In genomic region chr4:128428303-128429107, GRCm38 (mm10) we compare ENCODE assay signal across 8 mouse cellular contexts.
DNase-seq lines count a peak whose midpoint lies in the region; ATAC-seq lines count a peak whose summit lies in the region.
"Had no signal": no experiment of that assay in that cellular context is flagged by ENCODE, and none has a peak within 500 bp of the region (broad histone marks: within the 10 kb centered on the region; RNA-seq: fewer than 3 reads in every experiment).

No protein-coding gene starts in this region.

- H3K36me3 ChIP-seq in forebrain, embryonic 14.5 days (ENCODE audit: control insufficient read depth, insufficient read depth, low read length) = no peaks in the 10 kb centered on the region
- no peaks in the 10 kb centered on the region for H3K36me3 ChIP-seq in hindbrain, embryonic 12.5 days
- peaks cover 9% of the 10 kb centered on the region for H3K36me3 ChIP-seq in neural tube, embryonic 15.5 days
- no peaks in the 10 kb centered on the region for H3K36me3 ChIP-seq in intestine, embryonic 16.5 days (ENCODE audit: control insufficient read depth, insufficient read depth, low read length)

- ATAC-seq in forebrain, embryonic 14.5 days = peak; percentile 54; the same call in 1 of the 2 replicates
- peak; percentile 81 for ATAC-seq in hindbrain, embryonic 12.5 days (ENCODE audit: low FRiP score)
- ATAC-seq in neural tube, embryonic 15.5 days (ENCODE audit: low FRiP score) = peak; percentile 59
- no peak for ATAC-seq in intestine, embryonic 16.5 days

- intact Hi-C loops in left cerebral cortex, postnatal 4 days (cut with DNase I) = no loop called here

- no peaks in the 10 kb centered on the region for H3K9me3 ChIP-seq in forebrain, embryonic 14.5 days (replicated peaks; ENCODE audit: control insufficient read depth, low read length)
- no peaks in the 10 kb centered on the region for H3K9me3 ChIP-seq in hindbrain, embryonic 12.5 days (replicated peaks)
- H3K9me3 ChIP-seq in neural tube, embryonic 15.5 days (replicated peaks) = no peaks in the 10 kb centered on the region
- H3K9me3 ChIP-seq in intestine, embryonic 16.5 days (ENCODE audit: control insufficient read depth, low read length) = no peaks in the 10 kb centered on the region

- WGBS in forebrain, embryonic 14.5 days = 29% methylated on average over 18 of the region's 18 CpGs
- 56% methylated on average over 18 of the region's 18 CpGs for WGBS in hindbrain, embryonic 12.5 days
- WGBS in neural tube, embryonic 15.5 days = 34% methylated on average over 18 of the region's 18 CpGs
- WGBS in intestine, embryonic 16.5 days = 80% methylated on average over 18 of the region's 18 CpGs

- no peak overlapping the region for H3K4me3 ChIP-seq in forebrain, embryonic 14.5 days (ENCODE audit: low read depth, low read length)
- no peak overlapping the region for H3K4me3 ChIP-seq in hindbrain, embryonic 12.5 days
- no peak overlapping the region for H3K4me3 ChIP-seq in neural tube, embryonic 15.5 days (replicated peaks)
- no peak overlapping the region for H3K4me3 ChIP-seq in intestine, embryonic 16.5 days (ENCODE audit: low read length)

- H3K4me2 ChIP-seq in forebrain, embryonic 14.5 days (ENCODE audit: low read length) = peak overlapping the region; percentile 23; the same call in 1 of the 2 replicates
- no peak overlapping the region for H3K4me2 ChIP-seq in hindbrain, embryonic 12.5 days (replicated peaks)
- H3K4me2 ChIP-seq in neural tube, embryonic 15.5 days = 0 out of 2 replicates have a peak overlapping the region, but pooled peaks have one; percentile 1
- H3K4me2 ChIP-seq in intestine, embryonic 16.5 days (ENCODE audit: low read depth, low read length) = no peak overlapping the region

- H3K27ac ChIP-seq in forebrain, embryonic 14.5 days (ENCODE audit: low read depth, low read length) = no peak overlapping the region; the same call in 1 of the 2 replicates
- H3K27ac ChIP-seq in hindbrain, embryonic 12.5 days = peak overlapping the region; percentile 9
- H3K27ac ChIP-seq in neural tube, embryonic 15.5 days (replicated peaks) = peak overlapping the region; percentile 65
- no peak overlapping the region for H3K27ac ChIP-seq in intestine, embryonic 16.5 days (ENCODE audit: low read length)
- H3K27ac ChIP-seq: liver, embryonic 14.5 days had no signal

- peaks cover 16% of the 10 kb centered on the region for H3K4me1 ChIP-seq in forebrain, embryonic 14.5 days (ENCODE audit: control insufficient read depth, insufficient read depth, low read length)
- peaks cover 26% of the 10 kb centered on the region for H3K4me1 ChIP-seq in hindbrain, embryonic 12.5 days
- peaks cover 24% of the 10 kb centered on the region for H3K4me1 ChIP-seq in neural tube, embryonic 15.5 days
- H3K4me1 ChIP-seq in intestine, embryonic 16.5 days (ENCODE audit: control insufficient read depth, insufficient read depth, low read length) = no peaks in the 10 kb centered on the region

- no peaks in the 10 kb centered on the region for H3K27me3 ChIP-seq in forebrain, embryonic 14.5 days (replicated peaks; ENCODE audit: control insufficient read depth, insufficient read depth, low read length)
- H3K27me3 ChIP-seq in hindbrain, embryonic 12.5 days = no peaks in the 10 kb centered on the region
- no peaks in the 10 kb centered on the region for H3K27me3 ChIP-seq in neural tube, embryonic 15.5 days (replicated peaks)
- no peaks in the 10 kb centered on the region for H3K27me3 ChIP-seq in intestine, embryonic 16.5 days (replicated peaks; ENCODE audit: control insufficient read depth, insufficient read depth, low read length)

- no peak overlapping the region for H3K9ac ChIP-seq in forebrain, embryonic 14.5 days (ENCODE audit: low read length)
- no peak overlapping the region for H3K9ac ChIP-seq in hindbrain, embryonic 12.5 days
- H3K9ac ChIP-seq in neural tube, embryonic 15.5 days (replicated peaks) = no peak overlapping the region
- no peak overlapping the region for H3K9ac ChIP-seq in intestine, embryonic 16.5 days (ENCODE audit: low read depth, low read length)
- H3K9ac ChIP-seq: liver, embryonic 14.5 days had no signal

- DNase-seq in adrenal gland, postnatal 25 days = peak; percentile 69
- peak; percentile 68 for DNase-seq in forebrain, embryonic 14.5 days (ENCODE audit: low spot score)
- DNase-seq in left cerebral cortex, postnatal 4 days = peak; percentile 58
- no peak for DNase-seq in thymus, postnatal 36 days

Comparison
In these comparisons a context has a peak if more than half of its experiments do, and no peak if none do; other contexts are left out.
1. DNase-seq: peak in adrenal gland, postnatal 25 days (single experiment), forebrain, embryonic 14.5 days (single experiment) and left cerebral cortex, postnatal 4 days (single experiment); none in thymus, postnatal 36 days (0 of 2).
2. H3K27ac ChIP-seq: peak in hindbrain, embryonic 12.5 days (single experiment) and neural tube, embryonic 15.5 days (single experiment); none in forebrain, embryonic 14.5 days (single experiment) and intestine, embryonic 16.5 days (single experiment).
3. H3K4me2 ChIP-seq: peak in forebrain, embryonic 14.5 days (single experiment) and neural tube, embryonic 15.5 days (single experiment); none in hindbrain, embryonic 12.5 days (single experiment) and intestine, embryonic 16.5 days (single experiment).